Comparison of ENCODE assay signal across 16 mouse cellular contexts in genomic region chr8:6345704-6346103, GRCm38 (mm10).
"Had no signal": no experiment of that assay in that cellular context is flagged by ENCODE, and none has a peak within 500 bp of the region (broad histone marks: within the 10 kb centered on the region; RNA-seq: fewer than 3 reads in every experiment).

No protein-coding gene starts in this region.

- H3K9ac ChIP-seq: neural tube, embryonic 12.5 days; neural tube, embryonic 13.5 days; neural tube, embryonic 15.5 days; stomach, embryonic 15.5 days had no signal

- H3K4me3 ChIP-seq: neural tube, embryonic 12.5 days; neural tube, embryonic 13.5 days; neural tube, embryonic 15.5 days; stomach, embryonic 15.5 days had no signal

- H3K27ac ChIP-seq: neural tube, embryonic 12.5 days; neural tube, embryonic 13.5 days; neural tube, embryonic 15.5 days; stomach, embryonic 15.5 days; stomach, postnatal 0 days had no signal

- H3K36me3 ChIP-seq: neural tube, embryonic 12.5 days; neural tube, embryonic 13.5 days; neural tube, embryonic 15.5 days; stomach, embryonic 15.5 days had no signal

- DNase-seq: retina, postnatal 1 day; right cerebral cortex, adult 18-20 months; right cerebral cortex, postnatal 14 days; right cerebral cortex, postnatal 25 days; spleen, adult 18-20 months; thymus, adult 18-20 months; thymus, adult 2 months; thymus, postnatal 14 days; thymus, postnatal 25 days; thymus, postnatal 36 days; thymus, postnatal 4 days had no signal

- H3K9me3 ChIP-seq: neural tube, embryonic 12.5 days; neural tube, embryonic 13.5 days; neural tube, embryonic 15.5 days; stomach, embryonic 15.5 days had no signal

- H3K4me1 ChIP-seq: neural tube, embryonic 12.5 days; neural tube, embryonic 13.5 days; neural tube, embryonic 15.5 days; stomach, embryonic 15.5 days had no signal

- H3K4me2 ChIP-seq: neural tube, embryonic 12.5 days; neural tube, embryonic 13.5 days; neural tube, embryonic 15.5 days; stomach, embryonic 15.5 days had no signal

- H3K27me3 ChIP-seq: neural tube, embryonic 12.5 days; neural tube, embryonic 13.5 days; neural tube, embryonic 15.5 days; stomach, embryonic 15.5 days had no signal
